Mouse (Mus musculus): Measurements from ENCODE around the gene Ogt. TPM values are rescaled to one million over a fixed set of nuclear protein-coding genes. Genes with fewer than 3 reads are reported as not detected.

The Ogt gene
- polyA plus RNA-seq, 1 experiment from 2014 or later: 246 TPM

DNA sequence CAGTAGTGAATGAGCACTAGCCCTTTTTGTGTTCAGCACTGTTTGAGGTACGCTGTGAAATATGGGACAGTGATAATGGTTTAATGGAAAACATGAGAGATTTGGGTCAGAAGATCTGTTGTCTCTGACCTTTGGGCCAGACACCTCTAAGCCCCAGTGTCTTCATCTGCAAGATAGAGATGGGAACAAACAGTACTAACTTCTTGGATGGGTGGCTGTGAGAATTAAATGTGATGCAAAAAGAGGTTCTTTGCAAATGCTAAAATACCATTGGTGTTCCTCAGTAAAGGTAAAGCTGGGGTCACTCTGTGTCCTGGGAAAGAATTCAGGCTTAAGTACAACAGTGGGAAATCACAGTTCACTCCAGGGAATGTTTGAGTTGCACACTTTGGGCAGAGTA, 80.5 kb downstream of the Ogt start:
- Histone ChIP-seq H3K9ac (ENCODE audit: low read length) (no peak overlapping the region), H3K27ac (ENCODE audit: low read depth, low read length) (no peak overlapping the region), H3K4me2 (ENCODE audit: low read depth) (no peak overlapping the region), H3K4me3 (ENCODE audit: low read depth, low read length) (no peak overlapping the region), H3K4me1 (ENCODE audit: control insufficient read depth, insufficient read depth, low read length) (no peaks in the 10 kb centered on the region), H3K36me3 (ENCODE audit: control insufficient read depth, insufficient read depth, low read length) (no peaks in the 10 kb centered on the region), H3K9me3 (ENCODE audit: control insufficient read depth, low read length) (no peaks in the 10 kb centered on the region), H3K27me3 (ENCODE audit: control insufficient read depth, insufficient read depth, low read length) (no peaks in the 10 kb centered on the region)
- ATAC-seq (ENCODE audit: insufficient read depth, low FRiP score, low TSS enrichment) (no peak), DNase-seq (ENCODE audit: low spot score) (no peak)
- 43% methylated on average over 1 of the region's 1 CpGs for WGBS

DNA sequence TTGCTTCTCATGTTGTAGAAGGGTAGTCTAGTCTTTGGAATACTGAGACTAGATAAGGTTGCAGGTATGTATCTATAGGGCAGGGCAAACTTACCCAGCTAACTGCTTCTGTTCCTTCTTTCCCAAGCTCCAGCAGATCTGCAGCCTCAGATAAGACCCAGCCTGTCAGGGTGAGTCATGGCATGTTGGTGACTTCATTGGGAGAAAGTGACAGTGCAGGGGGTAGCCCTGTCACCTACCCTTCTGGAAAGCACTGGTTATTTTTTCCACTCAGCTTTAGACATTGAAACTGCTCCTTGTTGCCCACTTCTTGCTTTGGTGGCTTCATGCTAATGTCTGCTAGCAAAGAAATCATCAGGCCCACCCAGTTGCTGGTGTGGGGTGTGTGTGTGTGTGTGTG, 90.2 kb downstream of the Ogt start:
- Histone ChIP-seq H3K36me3 (ENCODE audit: control insufficient read depth, insufficient read depth, low read length) (no peaks in the 10 kb centered on the region), H3K4me1 (ENCODE audit: control insufficient read depth, insufficient read depth, low read length) (no peaks in the 10 kb centered on the region), H3K27ac (ENCODE audit: low read depth, low read length) (no peak overlapping the region), H3K9ac (ENCODE audit: low read length) (no peak overlapping the region), H3K27me3 (ENCODE audit: control insufficient read depth, insufficient read depth, low read length) (no peaks in the 10 kb centered on the region), H3K4me2 (ENCODE audit: low read depth) (no peak overlapping the region), H3K9me3 (ENCODE audit: control insufficient read depth, low read length) (no peaks in the 10 kb centered on the region), H3K4me3 (ENCODE audit: low read depth, low read length) (no peak overlapping the region)
- DNase-seq (ENCODE audit: low spot score) (no peak), ATAC-seq (ENCODE audit: insufficient read depth, low FRiP score, low TSS enrichment) (no peak)

DNA sequence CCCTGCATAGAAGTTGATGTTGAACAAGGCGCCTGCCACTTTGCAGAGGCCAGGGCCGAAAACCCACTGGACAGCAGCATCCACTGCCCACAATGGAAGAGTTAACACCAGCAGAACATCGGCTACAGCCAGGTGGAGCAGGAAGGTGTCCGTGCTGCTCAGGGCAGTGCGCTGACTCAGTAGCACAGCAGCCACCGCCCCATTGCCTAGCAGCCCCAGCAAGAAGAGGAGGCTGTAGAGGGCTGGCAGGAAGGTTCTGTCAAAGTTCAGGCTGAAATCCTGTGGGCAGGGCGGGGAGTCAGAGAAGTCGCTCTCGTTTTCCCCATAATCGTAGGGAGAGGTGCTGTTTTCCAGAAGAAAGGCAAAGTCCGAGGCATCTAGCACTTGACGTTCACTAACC, 92.8 kb downstream of the Ogt start:
- WGBS: 81% methylated on average over 12 of the region's 12 CpGs
- H3K27me3 ChIP-seq (ENCODE audit: control insufficient read depth, insufficient read depth, low read length): no peaks in the 10 kb centered on the region
- no peak for ATAC-seq (ENCODE audit: insufficient read depth, low FRiP score, low TSS enrichment)

DNA sequence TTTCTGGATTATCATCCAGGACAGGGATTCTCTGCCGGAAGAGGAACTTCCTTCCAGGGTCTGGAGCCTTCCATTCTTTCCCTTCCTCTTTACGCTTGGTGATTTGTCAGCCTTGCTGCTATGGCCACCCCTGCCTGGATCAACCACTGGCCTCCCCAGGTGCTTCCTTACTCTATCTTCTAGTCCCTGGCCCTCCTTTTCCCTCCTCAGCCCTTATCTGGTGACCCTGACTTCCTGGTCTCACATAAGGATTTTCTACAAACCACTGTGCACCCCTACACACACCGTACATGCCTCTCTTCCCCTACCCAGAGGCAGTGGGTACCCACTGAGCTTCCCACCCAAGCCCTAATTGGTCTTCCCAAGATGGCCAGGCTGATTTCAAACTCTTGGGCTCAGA, 93.4 kb downstream of the Ogt start:
- 94% methylated on average over 3 of the region's 3 CpGs for WGBS
- no peak for DNase-seq (ENCODE audit: low spot score)

More for the DNA sequence above, 92.8 kb downstream of the Ogt start:
- Histone ChIP-seq H3K9ac (ENCODE audit: low read length) (no peak overlapping the region), H3K27ac (ENCODE audit: low read depth, low read length) (no peak overlapping the region), H3K4me2 (ENCODE audit: low read depth) (no peak overlapping the region), H3K36me3 (ENCODE audit: control insufficient read depth, insufficient read depth, low read length) (no peaks in the 10 kb centered on the region), H3K4me3 (ENCODE audit: low read depth, low read length) (no peak overlapping the region), H3K9me3 (ENCODE audit: control insufficient read depth, low read length) (no peaks in the 10 kb centered on the region), H3K4me1 (ENCODE audit: control insufficient read depth, insufficient read depth, low read length) (no peaks in the 10 kb centered on the region)
- DNase-seq (ENCODE audit: low spot score): no peak

DNA sequence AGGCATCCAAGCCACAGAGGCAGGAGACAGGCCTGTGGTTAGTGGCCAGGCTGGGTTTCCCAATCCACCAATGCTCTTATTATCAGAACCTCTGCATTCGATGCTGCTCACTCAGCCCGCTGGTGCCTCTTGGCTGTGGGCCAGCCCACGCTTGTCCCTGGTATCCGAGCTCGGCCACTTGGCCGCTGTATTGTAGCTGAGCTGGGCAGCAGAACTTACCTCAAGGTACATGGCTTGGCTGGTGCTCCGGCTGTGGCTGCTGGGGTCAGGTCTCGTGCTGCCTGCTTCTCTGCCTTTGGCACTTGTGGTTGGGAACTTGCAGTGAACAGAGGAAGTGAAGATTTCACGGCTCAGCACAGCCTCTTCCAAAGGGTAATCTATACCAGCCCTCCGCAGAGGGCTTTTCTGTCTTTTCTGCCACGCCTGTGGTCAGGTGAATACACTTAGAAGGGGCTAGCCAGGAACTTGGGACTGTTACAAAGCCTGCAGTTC, 94.0 kb downstream of the Ogt start, which contains the start of gene Cxcr3:
TSS of gene Cxcr3 (minus strand) at position 442 of the 492 bp plus-strand sequence.
- DNase-seq (ENCODE audit: low spot score): no peak

More for the DNA sequence above, 93.4 kb downstream of the Ogt start:
- no peaks in the 10 kb centered on the region for H3K27me3 ChIP-seq (ENCODE audit: control insufficient read depth, insufficient read depth, low read length)
- no peak for ATAC-seq (ENCODE audit: insufficient read depth, low FRiP score, low TSS enrichment)
- no peak overlapping the region for H3K9ac ChIP-seq (ENCODE audit: low read length)
- no peak overlapping the region for H3K4me3 ChIP-seq (ENCODE audit: low read depth, low read length)
- no peak overlapping the region for H3K4me2 ChIP-seq (ENCODE audit: low read depth)
- H3K9me3 ChIP-seq (ENCODE audit: control insufficient read depth, low read length): no peaks in the 10 kb centered on the region
- H3K27ac ChIP-seq (ENCODE audit: low read depth, low read length): no peak overlapping the region
- no peaks in the 10 kb centered on the region for H3K4me1 ChIP-seq (ENCODE audit: control insufficient read depth, insufficient read depth, low read length)
- H3K36me3 ChIP-seq (ENCODE audit: control insufficient read depth, insufficient read depth, low read length): no peaks in the 10 kb centered on the region

More for the DNA sequence above, 94.0 kb downstream of the Ogt start, which contains the start of gene Cxcr3:
- WGBS: 83% methylated on average over 11 of the region's 11 CpGs
- Histone ChIP-seq H3K9me3 (ENCODE audit: control insufficient read depth, low read length) (no peaks in the 10 kb centered on the region), H3K36me3 (ENCODE audit: control insufficient read depth, insufficient read depth, low read length) (no peaks in the 10 kb centered on the region), H3K4me1 (ENCODE audit: control insufficient read depth, insufficient read depth, low read length) (no peaks in the 10 kb centered on the region), H3K4me2 (ENCODE audit: low read depth) (no peak within 1 kb of the TSS), H3K9ac (ENCODE audit: low read length) (no peak within 1 kb of the TSS), H3K4me3 (ENCODE audit: low read depth, low read length) (no peak within 1 kb of the TSS), H3K27me3 (ENCODE audit: control insufficient read depth, insufficient read depth, low read length) (no peaks in the 10 kb centered on the region), H3K27ac (ENCODE audit: low read depth, low read length) (no peak within 1 kb of the TSS)
- no peak for ATAC-seq (ENCODE audit: insufficient read depth, low FRiP score, low TSS enrichment)

Other genes with a start within 250 kb of the Ogt start
- 25.7 and 27.6 TPM in 2 replicates for gene Zmym3, start 219.2 kb upstream of the Ogt start, polyA plus RNA-seq (2014; fragmentation: Nextera tagmentation; extraction: Ambion mirVana)
- 628 and 659 TPM in 2 replicates for gene Nono, start 210.7 kb upstream of the Ogt start, polyA plus RNA-seq (2014; fragmentation: Nextera tagmentation; extraction: Ambion mirVana)
- 6.0 and 7.2 TPM in 2 replicates for gene Itgb1bp2, start 191.0 kb upstream of the Ogt start, polyA plus RNA-seq (2014; fragmentation: Nextera tagmentation; extraction: Ambion mirVana)
- 22.3 and 24.4 TPM in 2 replicates for gene Taf1, start 107.3 kb upstream of the Ogt start, polyA plus RNA-seq (2014; fragmentation: Nextera tagmentation; extraction: Ambion mirVana)
- gene Cxcr3, start 94.2 kb downstream of the Ogt start, polyA plus RNA-seq (2014; fragmentation: Nextera tagmentation; extraction: Ambion mirVana): 0.13 TPM in 1 of 2 replicates, not detected in the other
- gene Gm4779, start 154.4 kb downstream of the Ogt start, polyA plus RNA-seq (2014; fragmentation: Nextera tagmentation; extraction: Ambion mirVana): not detected in 2 replicates
- gene 8030474K03Rik, start 154.6 kb downstream of the Ogt start, polyA plus RNA-seq (2014; fragmentation: Nextera tagmentation; extraction: Ambion mirVana): 0.35 TPM in 1 of 2 replicates, not detected in the other
- 11.0 and 11.6 TPM in 2 replicates for gene Nhsl2, start 209.3 kb downstream of the Ogt start, polyA plus RNA-seq (2014; fragmentation: Nextera tagmentation; extraction: Ambion mirVana)

All from neural tube, embryonic 11.5 days (tissue).